Mouse (Mus musculus): ENCODE results near the gene Plpp4.

GRCm38 (mm10) chr7:129307042-129307825 is 50.4 kb downstream of the Plpp4 start:
- TF ChIP-seq EP300 (IDR thresholded peaks at IDR 0.05; ENCODE audit: low read depth) (no peak), CTCF (IDR thresholded peaks at IDR 0.05; ENCODE audit: low read depth) (peak; percentile 61)
